Mouse (Mus musculus) stomach, embryonic 14.5 days (tissue): Measurements from ENCODE around the gene Olfr1428. TPM values are rescaled to one million over a fixed set of nuclear protein-coding genes. Genes with fewer than 3 reads are reported as not detected.

Experiments
- ATAC-seq: fragments of 200-750 bp; cut with Nextera tagmentation; 2 replicates; pipeline ENCODE4 v1.8.0; 2017; ENCODE audit warnings: low read depth, moderate TSS enrichment; ENCODE audit not compliant: insufficient number of reproducible peaks, insufficient read depth, low FRiP score
- H3K27ac ChIP-seq: fragments of 300-500 bp; sonication (generic); 2 replicates; pipeline ENCODE4 v1.5.1; 2014; ENCODE audit warnings: mild to moderate bottlenecking, low read length, moderate library complexity, mixed read lengths
- H3K27me3 ChIP-seq: fragments of 300-500 bp; sonication (generic); 2 replicates; pipeline ENCODE4 v1.6.1; 2014; ENCODE audit warnings: low read length, control low read depth, mixed read lengths; ENCODE audit not compliant: control insufficient read depth, insufficient read depth
- H3K36me3 ChIP-seq: fragments of 300-500 bp; sonication (generic); 2 replicates; pipeline ENCODE4 v1.6.1; 2014; ENCODE audit warnings: mild to moderate bottlenecking, control low read depth, low read length, moderate library complexity, mixed read lengths; ENCODE audit not compliant: control insufficient read depth, insufficient read depth
- H3K4me1 ChIP-seq: fragments of 300-500 bp; sonication (generic); 2 replicates; pipeline ENCODE4 v1.6.1; 2014; ENCODE audit warnings: low read length, control low read depth, mixed read lengths; ENCODE audit not compliant: control insufficient read depth, insufficient read depth
- H3K4me2 ChIP-seq: fragments of 300-500 bp; sonication (generic); replicated peaks from 2 replicates; pipeline ENCODE4 v1.6.1; 2014; ENCODE audit warnings: low read depth, low read length, control low read depth
- H3K4me3 ChIP-seq: fragments of 300-500 bp; sonication (generic); 2 replicates; pipeline ENCODE4 v1.5.1; 2014; ENCODE audit warnings: low read depth, low read length, control low read depth
- H3K9ac ChIP-seq: fragments of 300-500 bp; sonication (generic); replicated peaks from 2 replicates; pipeline ENCODE4 v1.6.1; 2014; ENCODE audit warnings: low read depth, mild to moderate bottlenecking, control low read depth, low read length, moderate library complexity, mixed read lengths
- H3K9me3 ChIP-seq: fragments of 300-500 bp; sonication (generic); 2 replicates; pipeline ENCODE4 v1.6.1; 2016; ENCODE audit warnings: low read depth, low read length, control low read depth; ENCODE audit not compliant: control insufficient read depth
- WGBS: fragments of 180-500 bp; shearing (Covaris S2); extraction: QIAGEN DNeasy Blood & Tissue Kit; methylation state at CpG from one replicate; pipeline ENCODE4 v1.1.7; 2014; 5-methylcytosine and 5-hydroxymethylcytosine counted together
- polyA plus RNA-seq: library from polyadenylated mRNA; unstranded; fragments of >200 nt; fragmentation: Nextera tagmentation; extraction: Ambion mirVana; gene quantifications from 2 replicates; pipeline ENCODE4 v1.2.1, GENCODE M21; 2014

The Olfr1428 gene
- not detected in 2 replicates for polyA plus RNA-seq

GRCm38 (mm10) chr19:12115797-12116196, at the start of gene Olfr1428:
Gene Olfr1428, minus strand, starts transcription at chr19:12115897.
- Histone ChIP-seq H3K9me3 (no peaks in the 10 kb centered on the region), H3K27ac (no peak within 1 kb of the TSS), H3K4me3 (no peak within 1 kb of the TSS), H3K27me3 (no peaks in the 10 kb centered on the region), H3K4me1 (no peaks in the 10 kb centered on the region), H3K36me3 (no peaks in the 10 kb centered on the region), H3K9ac (no peak within 1 kb of the TSS), H3K4me2 (no peak within 1 kb of the TSS)
- no peak for ATAC-seq
- 82% methylated on average over 1 of the region's 1 CpGs for WGBS

- no peak overlapping the region for H3K4me3 ChIP-seq
- 69% methylated on average over 3 of the region's 3 CpGs for WGBS
- no peak overlapping the region for H3K9ac ChIP-seq
- H3K36me3 ChIP-seq = no peaks in the 10 kb centered on the region
- no peaks in the 10 kb centered on the region for H3K4me1 ChIP-seq
- H3K9me3 ChIP-seq = no peaks in the 10 kb centered on the region
- no peak for ATAC-seq
- no peak overlapping the region for H3K4me2 ChIP-seq
- no peak overlapping the region for H3K27ac ChIP-seq
- H3K27me3 ChIP-seq = no peaks in the 10 kb centered on the region
Observed at GRCm38 (mm10) chr19:12145452-12145851, 29.8 kb upstream of the Olfr1428 start.

GRCm38 (mm10) chr19:12143356-12143755, 27.7 kb upstream of the Olfr1428 start:
- H3K4me1 ChIP-seq = no peaks in the 10 kb centered on the region
- H3K27ac ChIP-seq = no peak overlapping the region
- H3K36me3 ChIP-seq = no peaks in the 10 kb centered on the region
- H3K9ac ChIP-seq = no peak overlapping the region
- no peak for ATAC-seq
- H3K27me3 ChIP-seq = no peaks in the 10 kb centered on the region
- H3K9me3 ChIP-seq = no peaks in the 10 kb centered on the region
- WGBS = 63% methylated on average over 1 of the region's 1 CpGs
- no peak overlapping the region for H3K4me3 ChIP-seq
- H3K4me2 ChIP-seq = no peak overlapping the region

DNA sequence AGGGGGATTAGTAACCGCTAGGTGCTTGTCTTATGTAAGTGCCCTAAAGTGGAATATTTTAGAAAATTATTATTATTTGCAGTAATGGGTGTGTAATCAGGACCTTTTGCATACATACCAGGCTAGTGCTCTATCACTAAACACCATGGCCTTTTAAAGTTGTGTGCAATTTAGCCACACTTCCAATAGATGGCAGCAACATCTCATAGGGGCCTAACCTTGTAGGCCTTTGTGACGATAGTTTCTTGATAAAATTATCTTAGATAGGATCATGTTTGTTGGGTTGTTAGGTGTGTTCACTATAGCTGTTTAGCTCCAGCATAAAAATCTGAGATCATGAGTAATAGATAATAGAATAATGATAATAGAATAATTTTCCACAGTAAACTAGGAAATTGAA, 18.6 kb upstream of the Olfr1428 start:
- H3K4me2 ChIP-seq = no peak overlapping the region
- ATAC-seq = no peak
- WGBS = 20% methylated on average over 2 of the region's 2 CpGs
- no peak overlapping the region for H3K9ac ChIP-seq
- H3K4me3 ChIP-seq = no peak overlapping the region
- no peaks in the 10 kb centered on the region for H3K4me1 ChIP-seq
- H3K9me3 ChIP-seq = no peaks in the 10 kb centered on the region
- no peaks in the 10 kb centered on the region for H3K36me3 ChIP-seq
- no peak overlapping the region for H3K27ac ChIP-seq
- H3K27me3 ChIP-seq = no peaks in the 10 kb centered on the region

- no peak for ATAC-seq
- no peaks in the 10 kb centered on the region for H3K9me3 ChIP-seq
Observed at GRCm38 (mm10) chr19:12123103-12123502, 7.4 kb upstream of the Olfr1428 start, which contains the start of gene Olfr76. Gene Olfr76, minus strand, starts transcription at chr19:12123203.

GRCm38 (mm10) chr19:12116464-12116863, 767 bp upstream of the Olfr1428 start:
- no peaks in the 10 kb centered on the region for H3K36me3 ChIP-seq
- H3K4me1 ChIP-seq = no peaks in the 10 kb centered on the region
- H3K4me2 ChIP-seq = no peak overlapping the region
- no peak overlapping the region for H3K4me3 ChIP-seq
- ATAC-seq = no peak
- H3K27me3 ChIP-seq = no peaks in the 10 kb centered on the region
- WGBS = 88% methylated on average over 3 of the region's 3 CpGs
- H3K9me3 ChIP-seq = no peaks in the 10 kb centered on the region
- no peak overlapping the region for H3K27ac ChIP-seq
- H3K9ac ChIP-seq = no peak overlapping the region

More at GRCm38 (mm10) chr19:12123103-12123502, 7.4 kb upstream of the Olfr1428 start, which contains the start of gene Olfr76:
- Histone ChIP-seq H3K36me3 (no peaks in the 10 kb centered on the region), H3K4me2 (no peak within 1 kb of the TSS), H3K4me3 (no peak within 1 kb of the TSS), H3K9ac (no peak within 1 kb of the TSS), H3K4me1 (no peaks in the 10 kb centered on the region), H3K27me3 (no peaks in the 10 kb centered on the region), H3K27ac (no peak within 1 kb of the TSS)
- 83% methylated on average over 3 of the region's 3 CpGs for WGBS

DNA sequence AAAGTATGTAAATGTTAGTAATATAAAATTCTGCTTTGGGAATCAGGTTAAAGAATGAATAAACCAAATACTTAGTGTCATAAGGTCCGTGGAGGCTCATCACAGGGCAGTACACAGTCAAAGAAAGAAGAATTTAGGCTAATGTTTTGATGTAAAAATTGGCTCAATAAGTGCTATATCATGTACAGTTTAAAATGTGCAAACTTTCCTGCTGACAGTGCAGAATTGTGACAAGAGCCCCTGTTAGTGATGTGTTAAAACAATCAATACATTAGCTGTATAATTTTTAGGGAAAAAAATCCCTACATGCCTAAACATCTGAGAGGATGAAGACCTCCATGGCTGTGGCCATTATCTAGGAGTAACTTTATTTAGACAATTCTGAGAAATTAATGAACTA, 1.9 kb downstream of the Olfr1428 start:
- no peaks in the 10 kb centered on the region for H3K9me3 ChIP-seq
- no peak overlapping the region for H3K4me2 ChIP-seq
- no peaks in the 10 kb centered on the region for H3K36me3 ChIP-seq
- H3K9ac ChIP-seq = no peak overlapping the region
- ATAC-seq = no peak
- H3K27ac ChIP-seq = no peak overlapping the region
- 47% methylated on average over 1 of the region's 1 CpGs for WGBS
- no peaks in the 10 kb centered on the region for H3K27me3 ChIP-seq
- no peaks in the 10 kb centered on the region for H3K4me1 ChIP-seq
- no peak overlapping the region for H3K4me3 ChIP-seq

GRCm38 (mm10) chr19:12104541-12104940, 11.2 kb downstream of the Olfr1428 start:
- no peak overlapping the region for H3K4me2 ChIP-seq
- no peaks in the 10 kb centered on the region for H3K27me3 ChIP-seq
- no peaks in the 10 kb centered on the region for H3K36me3 ChIP-seq
- H3K4me3 ChIP-seq = no peak overlapping the region
- H3K4me1 ChIP-seq = no peaks in the 10 kb centered on the region
- WGBS = 60% methylated on average over 1 of the region's 1 CpGs
- no peaks in the 10 kb centered on the region for H3K9me3 ChIP-seq
- no peak overlapping the region for H3K9ac ChIP-seq
- no peak overlapping the region for H3K27ac ChIP-seq
- no peak for ATAC-seq

DNA sequence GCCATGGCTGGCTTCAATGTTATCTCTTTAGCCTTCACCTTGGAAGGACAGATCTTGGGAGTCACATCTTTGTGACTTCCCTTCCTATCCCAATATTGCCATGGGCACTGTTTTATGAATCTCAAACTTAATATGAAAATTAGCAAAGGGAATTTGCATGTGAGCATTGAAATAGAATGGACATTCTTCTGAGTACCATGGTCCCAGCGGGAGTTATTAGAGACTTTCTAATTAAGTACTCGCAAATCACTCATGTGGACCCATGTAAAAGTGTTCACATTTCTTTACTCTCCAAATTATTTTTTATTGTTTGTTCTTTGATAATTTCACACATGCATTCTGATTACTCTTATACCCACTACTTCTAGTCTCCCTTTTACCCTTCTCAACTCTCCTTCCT, 12.5 kb downstream of the Olfr1428 start, which contains the start of gene Olfr1427:
Gene Olfr1427, minus strand, starts transcription at position 101 of the 400 bp plus-strand sequence.
- ATAC-seq = no peak
- 97% methylated on average over 2 of the region's 2 CpGs for WGBS

More for the DNA sequence above, 12.5 kb downstream of the Olfr1428 start, which contains the start of gene Olfr1427:
- Histone ChIP-seq H3K9ac (no peak within 1 kb of the TSS), H3K4me3 (no peak within 1 kb of the TSS), H3K27ac (no peak within 1 kb of the TSS), H3K4me2 (no peak within 1 kb of the TSS), H3K27me3 (no peaks in the 10 kb centered on the region), H3K9me3 (no peaks in the 10 kb centered on the region), H3K36me3 (no peaks in the 10 kb centered on the region), H3K4me1 (no peaks in the 10 kb centered on the region)
